Mouse (Mus musculus) lung, adult 2 months (tissue): Measurements from ENCODE around the gene Got1. TPM values are rescaled to one million over a fixed set of nuclear protein-coding genes. Genes with fewer than 3 reads are reported as not detected.

Experiments
- DNase-seq: peaks from one replicate; pipeline ENCODE4 v3.0.0; 2022
- H3K4me1 ChIP-seq: fragments of 200-500 bp; 2 replicates; pipeline ENCODE4 v1.6.1; 2011; ENCODE audit warnings: low read length; ENCODE audit not compliant: control insufficient read depth, insufficient read depth
- H3K4me3 ChIP-seq: fragments of 200-500 bp; replicated peaks from 2 replicates; pipeline ENCODE3; 2011; ENCODE audit warnings: low read depth, mild to moderate bottlenecking, control low read depth, low read length; ENCODE audit errors: extremely low read depth
- CTCF ChIP-seq: fragments of 200-500 bp; IDR thresholded peaks from 2 replicates; pipeline ENCODE4 v1.5.1; 2011; ENCODE audit warnings: mild to moderate bottlenecking, low read length, control low read depth; ENCODE audit not compliant: insufficient read depth
- POLR2A ChIP-seq: fragments of 200-500 bp; IDR thresholded peaks from 2 replicates; pipeline ENCODE4 v1.6.1; 2011; ENCODE audit warnings: low read depth, mild to moderate bottlenecking, control low read depth, low read length, borderline replicate concordance; ENCODE audit errors: extremely low read depth
- WGBS: fragments of 180-500 bp; shearing (Covaris S2); methylation state at CpG from one replicate; pipeline ENCODE4 v1.1.7; 2018; 5-methylcytosine and 5-hydroxymethylcytosine counted together
- polyA plus RNA-seq: library from polyadenylated mRNA; depleted of rRNA; stranded (reverse); fragments of >200 nt; gene quantifications from 2 replicates; pipeline ENCODE4 v1.2.3, GENCODE M21; 2012

The Got1 gene
- polyA plus RNA-seq, 1 experiment = 21.7 TPM

DNA sequence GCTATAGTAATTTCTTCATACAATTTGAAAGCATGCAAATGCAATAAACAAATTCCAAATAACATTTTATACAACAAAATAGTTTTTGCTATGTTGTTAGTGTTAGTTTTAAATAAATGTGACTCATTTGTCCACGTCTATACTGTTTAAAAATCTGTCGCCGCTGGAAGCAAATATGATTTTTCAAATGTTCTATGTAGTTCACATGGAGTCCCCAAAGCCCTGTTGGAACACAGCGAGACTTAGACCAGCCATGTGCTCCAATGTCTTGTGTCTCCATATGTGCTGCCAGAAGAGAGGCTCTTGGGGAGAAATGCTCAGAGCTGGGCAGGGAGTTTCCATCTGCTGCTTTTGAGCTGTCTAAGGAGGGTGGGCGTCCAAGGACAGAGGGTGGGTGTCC lies 23.7 kb upstream of the Got1 start:
- H3K4me1 ChIP-seq = no peaks in the 10 kb centered on the region

DNA sequence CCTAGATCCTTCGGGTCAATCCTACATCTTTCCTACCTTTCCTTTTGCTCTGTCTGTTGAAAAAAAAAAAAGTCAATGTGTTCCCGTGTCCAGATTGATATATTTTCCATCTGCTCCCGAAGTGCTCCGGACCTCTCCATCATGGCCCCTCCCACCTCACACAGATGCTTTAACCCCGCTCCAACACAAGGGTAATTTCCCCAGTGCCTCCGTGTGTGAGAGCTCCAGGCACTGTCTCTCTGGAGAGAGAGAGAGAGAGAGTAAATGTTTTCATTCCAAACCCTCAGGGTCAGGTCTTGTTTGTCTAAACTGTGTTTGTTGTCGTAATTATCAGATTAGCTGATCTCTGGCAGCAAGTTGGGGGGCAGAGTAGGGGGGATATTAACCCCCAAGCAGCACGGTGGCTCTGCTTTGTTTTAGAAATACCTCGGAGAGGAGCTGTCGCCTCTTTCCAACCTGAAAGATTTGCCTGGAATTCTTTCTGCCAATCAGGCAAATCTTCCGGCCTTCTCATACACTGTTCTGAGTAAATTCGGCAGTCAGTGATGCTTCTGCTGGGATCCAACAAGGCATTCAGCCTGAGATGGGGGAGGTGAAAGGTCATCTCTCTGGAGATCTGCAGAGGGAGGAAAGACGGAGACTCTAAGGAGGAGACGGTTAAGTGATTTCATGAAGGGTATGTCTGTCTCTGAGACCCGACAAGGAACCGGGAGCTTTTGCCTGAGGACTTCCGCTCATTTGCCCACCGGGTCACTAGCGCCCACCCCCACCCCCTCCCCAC lies 22.1 kb upstream of the Got1 start:
- TF ChIP-seq CTCF (no peak), POLR2A (no peak)
- Histone ChIP-seq H3K4me3 (no peak overlapping the region), H3K4me1 (no peaks in the 10 kb centered on the region)
- DNase-seq = no peak
- 11% methylated on average over 19 of the region's 19 CpGs for WGBS

More for the DNA sequence above, 23.7 kb upstream of the Got1 start:
- DNase-seq = no peak
- WGBS = 82% methylated on average over 5 of the region's 5 CpGs
- no peak overlapping the region for H3K4me3 ChIP-seq
- TF ChIP-seq POLR2A (no peak), CTCF (no peak)

DNA sequence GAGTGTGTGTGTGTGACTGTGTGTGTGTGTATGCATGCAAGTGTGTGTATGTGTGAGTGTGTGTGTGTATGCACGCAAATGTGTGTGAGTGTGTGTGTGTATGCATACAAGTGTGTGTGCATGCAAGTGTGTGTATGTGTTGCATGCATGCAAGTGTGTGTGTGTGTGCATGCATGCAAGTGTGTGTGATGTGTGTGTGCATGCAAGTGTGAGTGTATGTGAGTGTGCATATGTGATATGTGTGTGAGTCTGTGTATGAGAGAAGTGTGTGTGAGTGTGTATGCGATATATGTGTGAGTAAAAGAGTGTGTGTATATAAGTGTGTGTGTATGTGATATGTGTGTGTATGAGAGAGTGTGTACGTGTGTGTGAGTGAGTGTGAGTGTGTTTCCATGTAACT lies 11.0 kb upstream of the Got1 start:
- peaks cover under 1% of the 10 kb centered on the region; the same call in 1 of the 2 replicates for H3K4me1 ChIP-seq
- no peak overlapping the region for H3K4me3 ChIP-seq
- TF ChIP-seq POLR2A (no peak), CTCF (no peak)
- 89% methylated on average over 3 of the region's 3 CpGs for WGBS
- no peak for DNase-seq

DNA sequence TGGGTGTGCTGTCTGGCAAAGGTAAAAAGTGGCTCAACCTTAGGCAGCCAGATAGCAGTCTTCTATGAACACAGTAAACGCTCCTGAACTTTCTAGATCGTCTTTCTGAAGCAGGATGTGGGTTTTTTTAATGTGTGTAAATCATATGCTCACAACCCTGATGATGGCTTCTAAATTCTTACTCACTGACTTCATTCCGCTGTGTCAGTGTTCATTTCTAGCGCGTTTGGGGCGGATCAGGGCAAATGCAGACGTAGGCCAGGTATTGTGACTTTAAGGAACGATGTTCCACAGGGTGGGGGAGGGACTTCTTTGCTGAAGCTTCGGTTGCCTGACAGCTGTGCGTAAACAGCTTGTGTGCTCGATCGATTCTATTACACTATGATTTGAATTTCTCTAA lies 6.5 kb upstream of the Got1 start:
- WGBS = 22% methylated on average over 12 of the region's 12 CpGs
- H3K4me1 ChIP-seq = peaks cover 2% of the 10 kb centered on the region; the same call in 1 of the 2 replicates
- DNase-seq = no peak

DNA sequence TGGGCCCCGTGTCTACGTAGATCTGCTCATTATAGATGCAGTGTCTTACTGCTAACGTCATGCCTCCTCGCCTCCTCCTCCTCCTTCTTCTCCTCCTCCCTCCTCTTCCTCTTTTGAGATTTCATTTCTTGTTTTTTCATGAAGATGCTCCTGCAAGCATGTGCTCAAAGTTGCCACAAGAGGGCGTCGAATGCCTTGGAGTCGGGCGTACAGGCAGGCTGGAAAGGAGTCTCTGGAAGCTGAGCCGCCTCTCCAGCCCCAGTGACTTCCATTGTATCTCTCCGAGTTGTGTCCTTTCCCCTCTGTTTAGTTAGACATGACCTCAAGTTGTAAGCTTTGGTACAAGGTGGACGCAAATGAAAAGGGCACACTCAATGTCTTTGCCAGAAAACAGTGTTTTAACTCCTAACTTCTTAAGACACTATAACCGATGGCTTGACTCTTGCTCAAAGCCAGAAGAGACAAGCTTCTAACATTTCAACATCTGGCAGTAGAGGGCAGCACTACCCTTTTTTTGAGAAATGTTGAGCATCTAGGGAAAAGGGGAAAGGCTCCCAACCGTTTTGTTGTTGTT lies 5.9 kb upstream of the Got1 start:
- WGBS = 2% methylated on average over 13 of the region's 13 CpGs
- TF ChIP-seq CTCF = peak; percentile 79
- TF ChIP-seq POLR2A = no peak
- Histone ChIP-seq H3K4me3 (peak overlapping the region; percentile 55), H3K4me1 (peaks cover 2% of the 10 kb centered on the region; the same call in 1 of the 2 replicates)
- peak; percentile 48 for DNase-seq

More for the DNA sequence above, 6.5 kb upstream of the Got1 start:
- no peak overlapping the region for H3K4me3 ChIP-seq
- no peak for TF ChIP-seq POLR2A
- TF ChIP-seq CTCF = no peak

DNA sequence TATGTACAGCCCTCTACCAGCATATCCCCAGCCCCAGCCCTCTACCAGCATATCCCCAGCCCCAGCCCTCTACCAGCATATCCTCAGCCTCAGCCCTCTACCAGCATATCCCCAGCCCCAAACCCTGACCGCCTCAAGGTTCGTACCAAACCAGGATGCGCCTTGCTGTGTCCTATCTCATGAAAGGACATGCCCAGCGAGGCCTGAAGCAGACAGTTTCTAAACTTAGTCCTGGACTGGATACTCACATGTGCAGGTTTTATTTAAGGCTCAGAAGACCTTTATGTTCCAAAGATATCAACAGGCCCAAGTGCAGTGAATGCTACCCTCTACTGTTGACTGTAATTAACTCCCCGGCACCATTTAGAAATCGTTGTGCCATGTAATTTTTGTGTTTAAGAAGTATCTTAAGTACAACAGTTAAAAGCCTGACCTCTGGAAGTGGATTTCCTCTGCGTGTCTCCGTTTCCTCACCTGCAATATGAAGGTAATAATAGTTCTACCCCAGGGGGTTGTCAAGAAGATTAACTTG lies 3.7 kb upstream of the Got1 start:
- WGBS = 88% methylated on average over 8 of the region's 8 CpGs
- peaks cover 6% of the 10 kb centered on the region for H3K4me1 ChIP-seq
- H3K4me3 ChIP-seq = no peak overlapping the region
- DNase-seq = no peak
- TF ChIP-seq POLR2A (no peak), CTCF (no peak)

DNA sequence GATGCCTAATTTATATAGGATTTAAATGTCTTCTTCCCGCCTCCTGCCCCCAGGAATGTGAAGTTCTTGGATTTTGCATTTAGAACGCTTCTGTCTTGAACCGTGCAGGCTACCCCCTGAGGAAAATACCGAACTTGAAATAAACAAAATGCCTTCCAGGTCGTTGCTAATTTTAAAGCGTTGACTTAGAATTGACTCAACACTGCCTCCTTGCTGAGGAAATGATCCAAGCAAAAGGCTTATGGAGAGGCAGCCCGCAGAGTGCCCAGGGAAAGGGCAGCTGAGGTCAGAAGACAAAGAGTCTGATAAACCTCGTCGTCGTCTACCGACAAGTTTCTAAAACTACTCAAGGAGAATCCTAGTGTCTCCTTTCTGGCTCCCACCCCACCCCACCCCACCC lies 2.7 kb upstream of the Got1 start:
- no peak for DNase-seq
- Histone ChIP-seq H3K4me1 (peaks cover 6% of the 10 kb centered on the region), H3K4me3 (no peak overlapping the region)
- WGBS = 11% methylated on average over 11 of the region's 11 CpGs
- TF ChIP-seq CTCF (no peak), POLR2A (no peak)

DNA sequence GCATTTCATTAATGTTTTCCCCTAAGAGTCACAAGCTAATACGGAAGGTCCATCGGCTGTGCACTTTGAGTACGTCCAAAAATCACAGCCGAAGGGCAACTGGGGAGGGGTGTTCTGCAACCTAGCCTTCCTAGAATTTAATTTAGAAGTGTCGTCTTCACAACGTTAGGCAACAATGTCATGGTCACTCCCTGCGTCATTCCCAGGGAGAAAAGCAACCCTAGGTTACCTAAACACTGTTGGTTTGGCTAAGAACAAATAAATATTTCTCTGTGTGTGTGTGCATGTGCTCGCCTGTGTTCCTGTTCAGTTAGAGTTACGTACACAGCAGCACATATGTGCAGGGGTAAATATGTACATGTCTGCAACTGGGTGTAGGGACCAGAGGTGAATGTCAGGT lies 1.6 kb upstream of the Got1 start:
- Histone ChIP-seq H3K4me1 (peaks cover 6% of the 10 kb centered on the region), H3K4me3 (no peak overlapping the region)
- 84% methylated on average over 9 of the region's 9 CpGs for WGBS
- DNase-seq = no peak
- TF ChIP-seq CTCF (no peak), POLR2A (no peak)

DNA sequence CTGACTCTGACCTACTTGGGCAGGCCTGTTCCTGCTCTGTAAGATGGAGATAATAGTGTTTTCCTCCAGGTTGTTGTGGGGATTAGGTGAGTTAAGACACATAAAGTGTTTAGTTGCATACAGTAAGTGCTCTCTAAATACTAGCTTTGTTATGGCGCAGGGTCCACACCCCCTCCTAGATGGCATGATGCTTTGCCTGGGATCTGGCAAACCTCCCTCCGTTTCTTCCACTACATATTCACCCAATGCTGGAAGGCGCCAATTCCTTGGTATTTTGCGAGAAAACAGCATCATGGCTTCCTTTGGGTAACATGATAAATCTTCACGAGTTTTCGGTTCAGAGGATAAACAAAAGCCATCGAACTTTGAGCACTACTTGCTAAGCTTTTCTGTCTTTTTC lies 1.2 kb upstream of the Got1 start:
- WGBS = 87% methylated on average over 7 of the region's 7 CpGs
- no peak for DNase-seq
- TF ChIP-seq POLR2A (no peak), CTCF (no peak)
- H3K4me1 ChIP-seq = peaks cover 6% of the 10 kb centered on the region
- no peak overlapping the region for H3K4me3 ChIP-seq

DNA sequence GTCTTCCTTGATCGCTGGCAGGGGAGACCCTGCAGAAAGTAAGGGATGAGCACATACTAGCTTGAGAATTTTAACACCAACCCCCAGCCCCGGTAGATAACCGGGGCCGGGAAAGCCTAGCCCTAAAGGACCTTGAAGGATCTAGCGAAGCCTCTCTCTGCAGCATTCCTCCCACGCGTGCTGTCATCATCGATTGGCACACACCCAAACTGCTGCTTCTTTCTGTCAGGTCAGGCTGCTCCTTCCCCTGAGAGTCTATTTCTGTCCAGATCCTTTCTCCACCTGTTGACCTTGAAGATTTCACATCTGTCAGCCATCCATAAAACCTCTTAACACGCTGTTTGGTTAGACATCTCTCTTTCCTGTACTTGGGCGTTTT lies 688 bp upstream of the Got1 start:
- no peak for DNase-seq
- WGBS = 10% methylated on average over 10 of the region's 10 CpGs

DNA sequence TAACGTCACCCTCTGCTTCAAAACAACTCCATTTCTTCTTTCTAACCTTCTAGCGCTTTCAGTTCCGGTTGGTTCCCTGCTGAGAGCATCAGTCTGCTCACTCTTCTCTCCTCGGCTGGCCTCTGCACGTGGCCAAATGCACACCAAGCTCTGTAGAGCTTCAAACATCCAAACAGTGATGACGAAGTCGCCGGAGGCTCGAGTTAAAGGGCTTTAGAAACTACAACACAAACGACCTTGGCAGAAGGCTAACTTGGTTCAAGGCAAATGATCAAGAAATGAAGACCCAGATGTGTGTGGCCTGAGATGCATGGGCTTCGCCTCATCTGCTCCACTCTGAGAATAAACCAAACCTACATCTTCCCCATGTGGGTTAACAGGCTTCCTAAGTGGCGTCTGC lies 854 bp downstream of the Got1 start:
- 4% methylated on average over 12 of the region's 12 CpGs for WGBS
- Histone ChIP-seq H3K4me1 (peaks cover 6% of the 10 kb centered on the region; the same call in 1 of the 2 replicates), H3K4me3 (peak overlapping the region; percentile 82)
- TF ChIP-seq POLR2A (no peak), CTCF (no peak)
- peak; percentile 19 for DNase-seq

More for the DNA sequence above, 688 bp upstream of the Got1 start:
- H3K4me1 ChIP-seq = peaks cover 6% of the 10 kb centered on the region; the same call in 1 of the 2 replicates
- TF ChIP-seq CTCF (no peak), POLR2A (no peak)
- H3K4me3 ChIP-seq = peak overlapping the region; percentile 69
